Mouse (Mus musculus) forebrain, embryonic 16.5 days (tissue): ENCODE data around the gene Egfr. TPM values are rescaled to one million over a fixed set of nuclear protein-coding genes. Genes with fewer than 3 reads are reported as not detected.

ENCODE experiments used
- ATAC-seq: fragments of 200-750 bp; cut with Nextera tagmentation; 2 replicates; pipeline ENCODE4 v1.8.0; 2017; ENCODE audit warnings: mild to moderate bottlenecking, moderate library complexity
- H3K27ac ChIP-seq: fragments of 300-500 bp; sonication (generic); 2 replicates; pipeline ENCODE4 v1.5.1; 2014; ENCODE audit warnings: low read length, control low read depth
- H3K27me3 ChIP-seq: fragments of 300-500 bp; sonication (generic); replicated peaks from 2 replicates; pipeline ENCODE4 v1.6.1; 2014; ENCODE audit warnings: low read length; ENCODE audit not compliant: control insufficient read depth, insufficient read depth
- H3K36me3 ChIP-seq: fragments of 300-500 bp; sonication (generic); 2 replicates; pipeline ENCODE4 v1.6.1; 2014; ENCODE audit not compliant: control insufficient read depth, insufficient read depth
- H3K4me1 ChIP-seq: fragments of 300-500 bp; sonication (generic); replicated peaks from 2 replicates; pipeline ENCODE4 v1.6.1; 2014; ENCODE audit warnings: low read length; ENCODE audit not compliant: control insufficient read depth, insufficient read depth
- H3K4me2 ChIP-seq: fragments of 300-500 bp; sonication (generic); 2 replicates; pipeline ENCODE4 v1.6.1; 2014; ENCODE audit warnings: mild to moderate bottlenecking, low read length, control low read depth
- H3K4me3 ChIP-seq: fragments of 300-500 bp; sonication (generic); replicated peaks from 2 replicates; pipeline ENCODE4 v1.5.1; 2014; ENCODE audit warnings: mild to moderate bottlenecking, low read length, control low read depth
- H3K9ac ChIP-seq: fragments of 300-500 bp; sonication (generic); replicated peaks from 2 replicates; pipeline ENCODE4 v1.6.1; 2014; ENCODE audit warnings: low read depth, low read length, control low read depth
- H3K9me3 ChIP-seq: fragments of 300-500 bp; sonication (generic); 2 replicates; pipeline ENCODE4 v1.6.1; 2016; ENCODE audit warnings: low read length; ENCODE audit not compliant: control insufficient read depth
- WGBS: fragments of 180-500 bp; shearing (Covaris S2); extraction: QIAGEN DNeasy Blood & Tissue Kit; methylation state at CpG from one replicate; pipeline ENCODE4 v1.1.7; 2014; 5-methylcytosine and 5-hydroxymethylcytosine counted together
- polyA plus RNA-seq: library from polyadenylated mRNA; unstranded; fragments of >200 nt; fragmentation: Nextera tagmentation; extraction: Ambion mirVana; gene quantifications from 2 replicates; pipeline ENCODE4 v1.2.1, GENCODE M21; 2015

Gene Egfr
- polyA plus RNA-seq, 1 experiment from 2014 or later, result 2.5 TPM

- no peak for ATAC-seq
- no peaks in the 10 kb centered on the region for H3K9me3 ChIP-seq
- H3K4me3 ChIP-seq, result peak overlapping the region; percentile 60
- H3K27me3 ChIP-seq, result peaks cover 26% of the 10 kb centered on the region
- peaks cover 14% of the 10 kb centered on the region for H3K4me1 ChIP-seq
- WGBS, result 34% methylated on average over 7 of the region's 7 CpGs
- peak overlapping the region; percentile 39; the same call in 1 of the 2 replicates for H3K9ac ChIP-seq
- H3K4me2 ChIP-seq, result peak overlapping the region; percentile 99
- H3K36me3 ChIP-seq, result no peaks in the 10 kb centered on the region
- no peak overlapping the region for H3K27ac ChIP-seq
Measured at GRCm38 (mm10) chr11:16751457-16751982, 483 bp upstream of the Egfr start.

- Histone ChIP-seq H3K9me3 (no peaks in the 10 kb centered on the region), H3K4me2 (peak overlapping the region; percentile 99), H3K4me1 (peaks cover 14% of the 10 kb centered on the region), H3K27ac (no peak overlapping the region), H3K27me3 (peaks cover 26% of the 10 kb centered on the region), H3K36me3 (no peaks in the 10 kb centered on the region), H3K9ac (peak overlapping the region; percentile 39), H3K4me3 (peak overlapping the region; percentile 60)
- WGBS, result under 1% methylated on average over 68 of the region's 68 CpGs
- peak; percentile 81 for ATAC-seq
Measured at GRCm38 (mm10) chr11:16752349-16753153, 548 bp downstream of the Egfr start.

GRCm38 (mm10) chr11:16753154-16754040 lies 1.4 kb downstream of the Egfr start:
- ATAC-seq, result no peak
- Histone ChIP-seq H3K4me1 (peaks cover 14% of the 10 kb centered on the region), H3K9ac (no peak overlapping the region), H3K9me3 (no peaks in the 10 kb centered on the region), H3K4me3 (peak overlapping the region; percentile 60), H3K36me3 (no peaks in the 10 kb centered on the region), H3K27me3 (peaks cover 26% of the 10 kb centered on the region), H3K27ac (no peak overlapping the region), H3K4me2 (peak overlapping the region; percentile 99)
- 38% methylated on average over 18 of the region's 18 CpGs for WGBS

GRCm38 (mm10) chr11:16759930-16760329 lies 7.9 kb downstream of the Egfr start:
- no peak overlapping the region for H3K27ac ChIP-seq
- ATAC-seq, result no peak
- H3K4me3 ChIP-seq, result no peak overlapping the region
- WGBS, result 92% methylated on average over 6 of the region's 6 CpGs
- no peak overlapping the region for H3K9ac ChIP-seq
- no peaks in the 10 kb centered on the region for H3K36me3 ChIP-seq
- peaks cover 6% of the 10 kb centered on the region; the same call in 1 of the 2 replicates for H3K4me1 ChIP-seq
- no peak overlapping the region for H3K4me2 ChIP-seq
- peaks cover 2% of the 10 kb centered on the region; the same call in 1 of the 2 replicates for H3K27me3 ChIP-seq
- H3K9me3 ChIP-seq, result no peaks in the 10 kb centered on the region

GRCm38 (mm10) chr11:16761184-16761583 lies 9.2 kb downstream of the Egfr start:
- Histone ChIP-seq H3K27ac (no peak overlapping the region), H3K9me3 (no peaks in the 10 kb centered on the region), H3K9ac (no peak overlapping the region), H3K4me1 (peaks cover 6% of the 10 kb centered on the region; the same call in 1 of the 2 replicates), H3K27me3 (no peaks in the 10 kb centered on the region), H3K36me3 (no peaks in the 10 kb centered on the region), H3K4me2 (no peak overlapping the region), H3K4me3 (no peak overlapping the region)
- 48% methylated on average over 2 of the region's 2 CpGs for WGBS
- peak; percentile 67 for ATAC-seq

- ATAC-seq, result peak; percentile 68; the same call in 1 of the 2 replicates
- Histone ChIP-seq H3K9ac (no peak overlapping the region), H3K4me1 (peaks cover 3% of the 10 kb centered on the region; the same call in 1 of the 2 replicates), H3K27ac (no peak overlapping the region), H3K36me3 (no peaks in the 10 kb centered on the region), H3K4me3 (no peak overlapping the region), H3K4me2 (no peak overlapping the region), H3K9me3 (no peaks in the 10 kb centered on the region), H3K27me3 (no peaks in the 10 kb centered on the region)
- WGBS, result 62% methylated on average over 9 of the region's 9 CpGs
Measured at GRCm38 (mm10) chr11:16766038-16766815, 14.2 kb downstream of the Egfr start.

GRCm38 (mm10) chr11:16767984-16768383 lies 16.0 kb downstream of the Egfr start:
- no peak overlapping the region for H3K4me2 ChIP-seq
- no peaks in the 10 kb centered on the region for H3K9me3 ChIP-seq
- 88% methylated on average over 2 of the region's 2 CpGs for WGBS
- no peak overlapping the region for H3K4me3 ChIP-seq
- ATAC-seq, result no peak
- H3K27ac ChIP-seq, result no peak overlapping the region
- no peaks in the 10 kb centered on the region for H3K27me3 ChIP-seq
- H3K9ac ChIP-seq, result no peak overlapping the region
- no peaks in the 10 kb centered on the region for H3K36me3 ChIP-seq
- H3K4me1 ChIP-seq, result no peaks in the 10 kb centered on the region; the same call in 1 of the 2 replicates

- Histone ChIP-seq H3K9me3 (no peaks in the 10 kb centered on the region), H3K4me3 (no peak overlapping the region), H3K9ac (no peak overlapping the region), H3K4me1 (no peaks in the 10 kb centered on the region; the same call in 1 of the 2 replicates), H3K4me2 (no peak overlapping the region), H3K36me3 (no peaks in the 10 kb centered on the region), H3K27me3 (no peaks in the 10 kb centered on the region), H3K27ac (no peak overlapping the region)
- WGBS, result 88% methylated on average over 4 of the region's 4 CpGs
- ATAC-seq, result peak; percentile 10; the same call in 1 of the 2 replicates
Measured at GRCm38 (mm10) chr11:16769276-16769675, 17.3 kb downstream of the Egfr start.
